Mouse (Mus musculus): ENCODE results near the gene Gli2. TPM values are rescaled to one million over a fixed set of nuclear protein-coding genes. Genes with fewer than 3 reads are reported as not detected.

The Gli2 gene
- polyA plus RNA-seq, 1 experiment from 2014 or later: 6.3 TPM

DNA sequence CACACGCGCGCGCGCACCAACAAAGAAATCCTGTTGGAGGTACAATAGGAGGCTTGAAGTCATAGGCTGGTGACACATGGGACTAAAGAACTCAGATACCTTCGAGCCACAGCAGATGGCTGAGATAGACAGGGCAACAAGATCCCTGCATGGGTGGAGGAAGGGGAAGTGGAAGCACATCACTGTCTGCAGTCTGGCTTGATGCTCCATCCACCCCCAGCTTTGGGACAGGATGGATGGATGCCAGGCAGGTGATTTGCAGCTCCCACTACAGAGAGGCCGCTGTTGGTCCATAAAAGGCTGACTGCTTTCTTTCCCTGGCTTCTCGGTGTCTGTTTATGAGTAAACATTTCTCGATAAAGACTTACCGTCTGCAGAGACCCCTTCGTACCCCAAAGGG lies 65.9 kb downstream of the Gli2 start:
- no peaks in the 10 kb centered on the region for H3K27me3 ChIP-seq (ENCODE audit: control insufficient read depth, insufficient read depth, low read depth, low read length)
- no peak for ATAC-seq (ENCODE audit: low read depth)
- no peak overlapping the region for H3K4me3 ChIP-seq (ENCODE audit: low read length)
- peaks cover 18% of the 10 kb centered on the region for H3K4me1 ChIP-seq (replicated peaks; ENCODE audit: control insufficient read depth, insufficient read depth, low read length)
- H3K36me3 ChIP-seq (ENCODE audit: control insufficient read depth, insufficient read depth, low read length): no peaks in the 10 kb centered on the region
- H3K4me2 ChIP-seq (ENCODE audit: low read depth, low read length): no peak overlapping the region
- no peaks in the 10 kb centered on the region for H3K9me3 ChIP-seq (ENCODE audit: control insufficient read depth, low read length)
- H3K27ac ChIP-seq (ENCODE audit: low read length): no peak overlapping the region
- WGBS: 76% methylated on average over 11 of the region's 11 CpGs
- H3K9ac ChIP-seq (ENCODE audit: low read length): no peak overlapping the region

DNA sequence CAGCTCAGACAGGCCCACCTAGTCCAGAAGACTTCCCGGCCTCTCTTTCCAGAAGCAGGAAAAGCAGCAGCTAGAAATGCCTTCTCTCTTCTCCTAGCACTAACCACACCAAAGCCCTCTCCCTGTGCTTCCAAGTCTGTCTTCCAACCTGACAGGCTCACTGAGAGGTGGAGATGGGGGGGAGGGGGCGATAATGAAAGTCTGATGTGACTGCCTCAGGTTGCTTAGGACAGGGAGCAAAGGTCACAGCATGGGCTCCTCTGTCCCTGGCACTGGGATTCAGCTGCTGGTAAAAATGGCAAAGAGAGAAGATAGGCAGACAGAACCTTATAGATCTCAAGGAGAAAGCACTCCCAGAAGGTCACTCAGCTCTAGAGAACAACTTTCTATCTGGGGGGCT lies 70.0 kb downstream of the Gli2 start:
- H3K4me3 ChIP-seq (ENCODE audit: low read length): no peak overlapping the region
- no peak overlapping the region for H3K9ac ChIP-seq (ENCODE audit: low read length)
- no peak overlapping the region for H3K4me2 ChIP-seq (ENCODE audit: low read depth, low read length)
- ATAC-seq (ENCODE audit: low read depth): no peak
- peak overlapping the region; percentile 93 for H3K27ac ChIP-seq (ENCODE audit: low read length)
- H3K36me3 ChIP-seq (ENCODE audit: control insufficient read depth, insufficient read depth, low read length): no peaks in the 10 kb centered on the region
- WGBS: 40% methylated on average over 2 of the region's 2 CpGs
- peaks cover 32% of the 10 kb centered on the region for H3K4me1 ChIP-seq (replicated peaks; ENCODE audit: control insufficient read depth, insufficient read depth, low read length)
- no peaks in the 10 kb centered on the region for H3K27me3 ChIP-seq (ENCODE audit: control insufficient read depth, insufficient read depth, low read depth, low read length)
- no peaks in the 10 kb centered on the region for H3K9me3 ChIP-seq (ENCODE audit: control insufficient read depth, low read length)

DNA sequence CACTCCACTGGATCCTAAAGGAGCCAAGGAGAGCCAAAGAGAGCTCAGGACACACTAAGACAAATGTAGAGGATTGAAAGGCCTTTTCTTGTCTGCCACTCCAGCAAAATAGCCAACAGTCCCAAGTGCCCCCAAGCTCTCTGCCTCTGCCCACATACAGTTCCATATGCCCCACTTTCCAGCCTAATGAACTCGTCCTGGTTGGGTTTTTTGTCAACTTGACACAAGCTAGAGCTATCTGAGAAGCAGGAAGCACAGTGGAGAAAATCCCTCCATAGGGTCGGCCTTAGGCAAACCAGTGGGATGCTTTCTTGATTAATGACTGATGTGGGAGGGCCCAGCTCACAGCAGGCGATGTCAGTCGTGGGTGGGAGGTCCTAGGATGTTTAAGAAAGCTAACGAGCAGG lies 70.6 kb downstream of the Gli2 start:
- ATAC-seq (ENCODE audit: low read depth): peak; percentile 57

DNA sequence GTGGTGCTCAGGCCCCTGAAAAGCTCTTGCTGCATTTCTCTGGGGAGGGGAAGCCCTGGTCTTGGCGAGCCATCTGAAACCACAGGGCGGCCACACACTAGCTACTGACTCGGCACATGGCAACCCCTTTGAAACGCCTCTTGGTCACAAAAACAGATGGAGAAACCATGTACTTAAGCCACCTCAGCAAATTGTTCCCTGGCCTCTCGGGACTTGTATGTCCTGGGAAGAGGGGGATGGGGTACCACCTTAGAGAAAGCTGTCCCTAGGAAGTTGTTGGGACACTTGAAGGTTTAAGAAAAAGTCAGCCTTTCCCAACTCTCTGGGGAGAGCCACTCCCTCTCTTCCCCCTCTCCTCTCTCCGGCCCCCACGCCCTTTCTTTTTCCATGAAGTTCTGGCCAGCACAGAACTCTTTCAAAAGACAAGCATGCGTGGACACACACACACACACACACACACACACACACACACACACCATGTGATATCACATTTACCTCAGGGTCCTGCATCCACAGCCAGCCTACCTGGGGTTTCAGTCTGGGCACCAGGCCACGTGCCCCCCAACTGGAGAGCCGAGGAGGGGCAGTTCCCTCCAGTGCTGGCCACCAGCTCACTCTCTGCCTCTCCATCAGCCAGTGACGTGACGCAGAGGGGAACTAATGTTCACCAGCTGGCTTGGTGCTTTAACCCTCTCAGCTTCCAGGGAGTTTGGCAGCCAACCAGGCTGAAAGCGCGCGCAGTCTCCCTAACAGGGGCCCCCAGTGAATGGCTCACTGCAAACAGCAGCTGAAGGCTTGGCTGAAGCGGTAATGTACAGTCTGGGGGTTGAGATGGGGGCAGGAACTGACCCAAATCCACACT lies 71.2 kb downstream of the Gli2 start:
- WGBS: 10% methylated on average over 16 of the region's 16 CpGs
- Histone ChIP-seq H3K9ac (ENCODE audit: low read length) (peak overlapping the region; percentile 42; the same call in 1 of the 2 replicates), H3K27ac (ENCODE audit: low read length) (peak overlapping the region; percentile 93), H3K9me3 (ENCODE audit: control insufficient read depth, low read length) (no peaks in the 10 kb centered on the region), H3K4me1 (replicated peaks; ENCODE audit: control insufficient read depth, insufficient read depth, low read length) (peaks cover 37% of the 10 kb centered on the region), H3K36me3 (ENCODE audit: control insufficient read depth, insufficient read depth, low read length) (no peaks in the 10 kb centered on the region), H3K4me2 (ENCODE audit: low read depth, low read length) (peak overlapping the region; percentile 50), H3K4me3 (ENCODE audit: low read length) (peak overlapping the region; percentile 30), H3K27me3 (ENCODE audit: control insufficient read depth, insufficient read depth, low read depth, low read length) (no peaks in the 10 kb centered on the region)
- ATAC-seq (ENCODE audit: low read depth): peak; percentile 92

More for the DNA sequence above, 70.6 kb downstream of the Gli2 start:
- Histone ChIP-seq H3K9me3 (ENCODE audit: control insufficient read depth, low read length) (no peaks in the 10 kb centered on the region), H3K27ac (ENCODE audit: low read length) (peak overlapping the region; percentile 93), H3K36me3 (ENCODE audit: control insufficient read depth, insufficient read depth, low read length) (no peaks in the 10 kb centered on the region), H3K4me3 (ENCODE audit: low read length) (no peak overlapping the region), H3K4me2 (ENCODE audit: low read depth, low read length) (peak overlapping the region; percentile 50), H3K4me1 (replicated peaks; ENCODE audit: control insufficient read depth, insufficient read depth, low read length) (peaks cover 31% of the 10 kb centered on the region), H3K9ac (ENCODE audit: low read length) (0 out of 2 replicates have a peak overlapping the region, but pooled peaks have one; percentile 21), H3K27me3 (ENCODE audit: control insufficient read depth, insufficient read depth, low read depth, low read length) (no peaks in the 10 kb centered on the region)
- WGBS: 7% methylated on average over 5 of the region's 5 CpGs

DNA sequence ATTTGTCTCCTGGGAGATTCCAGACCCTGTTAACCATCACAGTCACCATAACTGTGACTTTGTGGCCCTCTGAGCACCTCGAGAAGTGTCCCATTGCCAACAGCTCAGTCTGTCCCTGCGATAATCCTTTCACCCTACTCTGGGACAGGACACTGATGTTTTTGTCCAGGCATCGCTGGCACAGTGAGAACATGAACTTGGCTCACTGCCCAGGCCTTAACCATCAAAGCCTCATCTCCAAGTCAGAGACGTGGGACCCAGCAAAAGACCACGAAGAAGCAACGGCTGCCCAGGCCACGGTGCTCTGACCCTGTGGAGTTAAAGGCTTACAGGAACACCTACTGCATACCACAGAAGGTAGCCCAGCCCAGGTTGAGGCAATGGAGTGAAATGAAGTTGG lies 72.8 kb downstream of the Gli2 start:
- H3K27me3 ChIP-seq (ENCODE audit: control insufficient read depth, insufficient read depth, low read depth, low read length): no peaks in the 10 kb centered on the region
- peak overlapping the region; percentile 1; the same call in 1 of the 2 replicates for H3K27ac ChIP-seq (ENCODE audit: low read length)
- no peaks in the 10 kb centered on the region for H3K9me3 ChIP-seq (ENCODE audit: control insufficient read depth, low read length)
- H3K4me1 ChIP-seq (replicated peaks; ENCODE audit: control insufficient read depth, insufficient read depth, low read length): peaks cover 50% of the 10 kb centered on the region
- no peak for ATAC-seq (ENCODE audit: low read depth)
- peak overlapping the region; percentile 50; the same call in 1 of the 2 replicates for H3K4me2 ChIP-seq (ENCODE audit: low read depth, low read length)
- H3K4me3 ChIP-seq (ENCODE audit: low read length): no peak overlapping the region
- H3K36me3 ChIP-seq (ENCODE audit: control insufficient read depth, insufficient read depth, low read length): no peaks in the 10 kb centered on the region
- no peak overlapping the region for H3K9ac ChIP-seq (ENCODE audit: low read length)
- WGBS: 29% methylated on average over 7 of the region's 7 CpGs

DNA sequence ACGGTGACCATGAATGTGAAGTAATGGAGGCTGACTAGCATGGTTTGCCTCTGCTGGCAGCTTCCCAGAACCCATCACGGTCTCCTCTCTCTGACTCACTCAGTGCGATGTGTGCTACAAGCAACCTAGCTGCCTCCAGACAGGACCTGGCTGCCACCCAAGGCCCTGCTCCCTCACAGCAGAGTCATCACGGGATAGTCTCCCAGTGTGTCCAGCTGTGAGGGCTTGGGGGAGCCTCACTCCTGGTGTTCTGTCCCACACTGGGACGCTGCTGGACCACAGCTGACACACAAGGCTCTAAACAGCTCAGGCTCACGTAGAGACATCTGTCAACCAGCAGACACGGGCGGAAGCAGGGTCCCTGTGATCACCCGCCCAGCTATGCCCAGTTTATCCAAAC lies 76.8 kb downstream of the Gli2 start:
- Histone ChIP-seq H3K4me2 (ENCODE audit: low read depth, low read length) (no peak overlapping the region), H3K27ac (ENCODE audit: low read length) (peak overlapping the region; percentile 74), H3K4me3 (ENCODE audit: low read length) (no peak overlapping the region), H3K27me3 (ENCODE audit: control insufficient read depth, insufficient read depth, low read depth, low read length) (no peaks in the 10 kb centered on the region), H3K9me3 (ENCODE audit: control insufficient read depth, low read length) (no peaks in the 10 kb centered on the region; the same call in 1 of the 2 replicates), H3K36me3 (ENCODE audit: control insufficient read depth, insufficient read depth, low read length) (peaks cover 6% of the 10 kb centered on the region; the same call in 1 of the 2 replicates), H3K9ac (ENCODE audit: low read length) (no peak overlapping the region), H3K4me1 (replicated peaks; ENCODE audit: control insufficient read depth, insufficient read depth, low read length) (peaks cover 30% of the 10 kb centered on the region)
- ATAC-seq (ENCODE audit: low read depth): peak; percentile 96
- 30% methylated on average over 9 of the region's 9 CpGs for WGBS

DNA sequence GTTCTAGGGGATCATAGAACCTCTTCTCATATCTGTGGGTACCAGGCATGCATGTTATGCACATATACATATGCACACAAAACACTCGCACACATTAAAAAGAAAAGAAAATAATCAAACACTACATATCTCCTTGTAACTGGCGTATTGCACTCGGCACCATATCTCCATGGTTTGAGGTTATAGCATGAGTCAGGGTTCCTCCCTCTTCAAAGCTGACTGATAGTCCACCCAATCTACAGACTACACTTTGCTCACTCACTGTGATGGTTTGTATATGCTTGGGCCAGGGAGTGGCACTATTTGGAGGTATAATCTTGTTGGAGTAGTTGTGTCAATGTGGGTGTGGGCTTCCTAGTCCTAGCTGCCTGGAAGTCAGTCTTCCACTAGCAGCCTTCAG lies 78.0 kb downstream of the Gli2 start:
- Histone ChIP-seq H3K9me3 (ENCODE audit: control insufficient read depth, low read length) (no peaks in the 10 kb centered on the region; the same call in 1 of the 2 replicates), H3K9ac (ENCODE audit: low read length) (no peak overlapping the region), H3K27me3 (ENCODE audit: control insufficient read depth, insufficient read depth, low read depth, low read length) (no peaks in the 10 kb centered on the region), H3K4me3 (ENCODE audit: low read length) (no peak overlapping the region), H3K36me3 (ENCODE audit: control insufficient read depth, insufficient read depth, low read length) (peaks cover 6% of the 10 kb centered on the region; the same call in 1 of the 2 replicates), H3K4me2 (ENCODE audit: low read depth, low read length) (no peak overlapping the region), H3K4me1 (replicated peaks; ENCODE audit: control insufficient read depth, insufficient read depth, low read length) (peaks cover 18% of the 10 kb centered on the region), H3K27ac (ENCODE audit: low read length) (no peak overlapping the region)
- WGBS: 86% methylated on average over 3 of the region's 3 CpGs
- no peak for ATAC-seq (ENCODE audit: low read depth)

DNA sequence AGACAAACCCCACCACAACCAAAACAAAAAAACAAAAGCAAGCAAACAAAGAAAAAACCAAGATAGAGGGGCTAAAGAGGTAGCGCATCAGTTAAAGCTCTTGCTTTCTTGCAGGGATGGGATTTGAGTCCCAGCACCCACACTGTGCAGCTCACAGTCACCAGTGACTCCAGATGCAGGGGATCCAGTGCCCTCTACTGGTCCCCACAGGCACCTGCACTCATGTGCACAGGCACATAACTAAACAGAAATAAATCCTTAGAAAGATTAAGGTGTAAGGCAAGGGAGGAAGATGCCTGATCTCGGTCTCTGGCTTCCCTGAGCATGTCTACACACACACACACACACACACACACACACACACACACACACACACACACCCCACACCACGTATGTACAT lies 83.4 kb downstream of the Gli2 start:
- Histone ChIP-seq H3K36me3 (ENCODE audit: control insufficient read depth, insufficient read depth, low read length) (peaks cover 6% of the 10 kb centered on the region; the same call in 1 of the 2 replicates), H3K4me3 (ENCODE audit: low read length) (no peak overlapping the region), H3K9ac (ENCODE audit: low read length) (no peak overlapping the region), H3K4me2 (ENCODE audit: low read depth, low read length) (no peak overlapping the region), H3K27me3 (ENCODE audit: control insufficient read depth, insufficient read depth, low read depth, low read length) (no peaks in the 10 kb centered on the region), H3K4me1 (replicated peaks; ENCODE audit: control insufficient read depth, insufficient read depth, low read length) (no peaks in the 10 kb centered on the region), H3K9me3 (ENCODE audit: control insufficient read depth, low read length) (no peaks in the 10 kb centered on the region; the same call in 1 of the 2 replicates), H3K27ac (ENCODE audit: low read length) (no peak overlapping the region)
- WGBS: 88% methylated on average over 3 of the region's 3 CpGs
- no peak for ATAC-seq (ENCODE audit: low read depth)

DNA sequence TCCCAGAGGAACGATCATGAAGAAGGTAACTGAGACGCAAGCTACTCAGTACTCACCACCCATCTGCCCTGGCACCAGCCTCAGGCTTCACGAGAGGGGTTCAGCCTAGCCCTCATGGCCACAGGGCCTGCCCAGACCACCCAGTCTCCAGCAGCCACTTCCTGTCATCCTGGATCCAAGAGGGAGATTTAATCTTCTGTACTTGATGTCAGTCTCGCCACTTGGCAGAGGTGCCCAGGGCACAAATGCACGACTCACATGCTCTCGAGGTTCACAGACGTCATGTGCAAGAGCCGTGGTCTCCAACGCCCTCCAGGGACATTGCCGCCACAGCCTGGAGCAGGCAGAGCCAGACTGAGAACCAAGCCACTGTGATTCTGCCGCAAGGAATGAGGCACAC lies 84.0 kb downstream of the Gli2 start:
- WGBS: 72% methylated on average over 11 of the region's 11 CpGs
- H3K4me1 ChIP-seq (replicated peaks; ENCODE audit: control insufficient read depth, insufficient read depth, low read length): no peaks in the 10 kb centered on the region
- H3K27me3 ChIP-seq (ENCODE audit: control insufficient read depth, insufficient read depth, low read depth, low read length): no peaks in the 10 kb centered on the region
- no peak overlapping the region for H3K9ac ChIP-seq (ENCODE audit: low read length)
- no peak overlapping the region for H3K27ac ChIP-seq (ENCODE audit: low read length)
- H3K4me3 ChIP-seq (ENCODE audit: low read length): no peak overlapping the region
- no peak overlapping the region for H3K4me2 ChIP-seq (ENCODE audit: low read depth, low read length)
- H3K36me3 ChIP-seq (ENCODE audit: control insufficient read depth, insufficient read depth, low read length): peaks cover 6% of the 10 kb centered on the region; the same call in 1 of the 2 replicates
- ATAC-seq (ENCODE audit: low read depth): no peak
- H3K9me3 ChIP-seq (ENCODE audit: control insufficient read depth, low read length): no peaks in the 10 kb centered on the region; the same call in 1 of the 2 replicates
